Mouse (Mus musculus): ENCODE data around the gene Csrnp1. TPM values are rescaled to one million over a fixed set of nuclear protein-coding genes. Genes with fewer than 3 reads are reported as not detected.

Csrnp1 gene
- total and polyA plus RNA-seq, 2 experiments = 9.2 to 9.7 TPM

DNA sequence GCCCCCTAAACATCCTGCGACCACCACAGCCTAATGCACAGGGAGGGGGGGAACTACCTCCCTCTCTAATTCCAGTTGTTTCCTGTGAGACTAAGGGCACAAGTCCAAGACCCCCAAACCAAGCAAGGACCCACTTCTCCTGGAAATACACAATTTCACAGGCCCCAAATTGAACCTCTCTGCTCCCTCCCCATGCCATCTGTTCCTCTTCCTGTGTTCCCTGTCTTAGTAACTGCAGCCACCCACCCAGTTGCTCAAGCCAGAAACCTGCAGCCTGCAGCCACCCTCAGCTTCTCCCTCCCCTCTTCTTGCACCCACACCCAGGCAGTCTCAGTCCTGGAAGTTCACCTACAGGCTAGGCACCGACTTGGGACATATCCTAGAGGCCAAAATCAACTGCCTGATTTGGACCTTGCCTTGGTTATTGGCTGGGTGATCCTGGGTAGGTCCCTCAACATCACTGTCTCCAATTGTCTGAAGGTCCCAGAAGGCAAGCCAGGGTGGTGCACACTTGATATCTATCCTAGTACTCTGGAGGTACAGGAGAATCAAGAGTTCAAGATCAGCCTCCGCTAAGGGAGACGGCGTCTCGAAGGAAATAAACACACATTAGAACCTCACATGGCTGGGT is 5.5 kb downstream of the Csrnp1 start:
- peaks cover 60% of the 10 kb centered on the region for H3K79me2 ChIP-seq (ENCODE audit: control insufficient read depth, insufficient read depth, low read length)
- peak; percentile 56 for DNase-seq (ENCODE audit: extremely low read depth, low read depth, low spot score)
- H3K27me3 ChIP-seq (ENCODE audit: control insufficient read depth, insufficient read depth, low read length) = no peaks in the 10 kb centered on the region
- WGBS = 67% methylated on average over 6 of the region's 6 CpGs
- H3K36me3 ChIP-seq (ENCODE audit: control insufficient read depth, insufficient read depth, low read length) = peaks cover 14% of the 10 kb centered on the region
- peak overlapping the region; percentile 21; the same call in 1 of the 2 replicates for H3K9ac ChIP-seq (ENCODE audit: low read depth, low read length)
- H3K4me3 ChIP-seq (ENCODE audit: insufficient read depth, low read depth, low read length) = no peak overlapping the region
- H3K4me1 ChIP-seq (ENCODE audit: control insufficient read depth, insufficient read depth, low read length) = peaks cover 33% of the 10 kb centered on the region
- TF ChIP-seq CTCF (IDR thresholded peaks at IDR 0.05; ENCODE audit: low read depth, low read length) (no peak), POLR2A (IDR thresholded peaks at IDR 0.05; ENCODE audit: extremely low read depth, insufficient read depth, low read length) (no peak)
- H3K27ac ChIP-seq (replicated peaks; ENCODE audit: insufficient read depth, low read depth, low read length) = 0 out of 2 replicates have a peak overlapping the region, but pooled peaks have one; percentile 6

- Histone ChIP-seq H3K36me3 (ENCODE audit: control insufficient read depth, insufficient read depth, low read length) (peaks cover 16% of the 10 kb centered on the region), H3K4me3 (ENCODE audit: insufficient read depth, low read depth, low read length) (no peak overlapping the region), H3K4me1 (ENCODE audit: control insufficient read depth, insufficient read depth, low read length) (peaks cover 33% of the 10 kb centered on the region), H3K27ac (replicated peaks; ENCODE audit: insufficient read depth, low read depth, low read length) (no peak overlapping the region), H3K27me3 (ENCODE audit: control insufficient read depth, insufficient read depth, low read length) (no peaks in the 10 kb centered on the region), H3K9ac (ENCODE audit: low read depth, low read length) (no peak overlapping the region), H3K79me2 (ENCODE audit: control insufficient read depth, insufficient read depth, low read length) (peaks cover 57% of the 10 kb centered on the region)
- no peak for DNase-seq (ENCODE audit: extremely low read depth, low read depth, low spot score)
- no peak for TF ChIP-seq POLR2A (IDR thresholded peaks at IDR 0.05; ENCODE audit: extremely low read depth, insufficient read depth, low read length)
- 55% methylated on average over 9 of the region's 9 CpGs for WGBS
These were observed 6.2 kb downstream of the Csrnp1 start for GRCm38 (mm10) chr9:119978151-119978810.

DNA sequence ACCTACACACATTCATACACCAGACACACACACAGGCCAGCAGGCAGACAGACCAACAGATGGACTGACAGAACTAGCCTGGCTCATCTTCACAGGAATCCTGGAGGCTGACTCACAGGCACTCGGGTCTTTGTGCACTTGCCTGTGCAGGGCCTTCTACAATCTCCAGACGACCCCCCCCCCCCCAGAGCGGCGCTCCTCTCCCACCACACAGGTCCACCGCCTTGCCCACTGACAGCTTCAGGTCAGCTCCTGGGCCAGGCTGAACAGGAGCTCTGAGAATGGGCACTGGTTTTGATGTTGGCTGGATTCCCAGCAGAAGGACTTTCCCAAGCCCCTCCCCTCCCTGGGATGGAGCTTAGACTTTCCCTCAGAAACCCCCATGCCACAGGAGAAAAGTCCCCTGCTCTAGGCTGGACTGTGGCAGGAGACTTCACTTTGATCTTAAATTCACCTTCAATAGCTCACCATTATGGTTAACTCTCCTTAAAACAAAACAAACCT is 6.8 kb downstream of the Csrnp1 start:
- WGBS = 23% methylated on average over 5 of the region's 5 CpGs
- peak; percentile 46 for DNase-seq (ENCODE audit: extremely low read depth, low read depth, low spot score)
- Histone ChIP-seq H3K27me3 (ENCODE audit: control insufficient read depth, insufficient read depth, low read length) (no peaks in the 10 kb centered on the region), H3K4me1 (ENCODE audit: control insufficient read depth, insufficient read depth, low read length) (peaks cover 33% of the 10 kb centered on the region), H3K9ac (ENCODE audit: low read depth, low read length) (no peak overlapping the region), H3K79me2 (ENCODE audit: control insufficient read depth, insufficient read depth, low read length) (peaks cover 50% of the 10 kb centered on the region), H3K36me3 (ENCODE audit: control insufficient read depth, insufficient read depth, low read length) (peaks cover 16% of the 10 kb centered on the region), H3K4me3 (ENCODE audit: insufficient read depth, low read depth, low read length) (no peak overlapping the region), H3K27ac (replicated peaks; ENCODE audit: insufficient read depth, low read depth, low read length) (peak overlapping the region; percentile 32; the same call in 1 of the 2 replicates)
- TF ChIP-seq POLR2A (IDR thresholded peaks at IDR 0.05; ENCODE audit: extremely low read depth, insufficient read depth, low read length) (no peak), CTCF (IDR thresholded peaks at IDR 0.05; ENCODE audit: low read depth, low read length) (no peak)

- no peak overlapping the region for H3K4me3 ChIP-seq (ENCODE audit: insufficient read depth, low read depth, low read length)
These were observed 7.5 kb downstream of the Csrnp1 start for GRCm38 (mm10) chr9:119976704-119977556.

DNA sequence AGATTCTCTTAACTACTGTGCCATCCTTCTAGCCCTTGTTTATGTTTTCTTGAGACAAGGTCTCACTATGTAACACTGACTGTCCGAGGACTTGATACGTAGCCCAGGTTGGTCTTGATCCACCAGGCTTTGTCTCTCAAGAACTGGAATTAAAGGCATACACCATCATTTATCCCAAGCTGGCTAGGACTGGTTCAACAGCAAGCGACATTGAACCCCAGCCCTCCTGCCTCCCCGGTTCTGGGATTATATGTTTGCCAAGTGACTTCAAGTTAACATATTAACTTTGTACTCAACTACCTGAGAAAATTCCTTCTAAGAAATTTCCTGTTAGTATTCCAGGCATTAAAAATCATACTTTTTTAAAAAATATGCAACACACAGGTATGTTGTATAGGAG is 9.2 kb downstream of the Csrnp1 start:
- WGBS = 59% methylated on average over 4 of the region's 4 CpGs
- Histone ChIP-seq H3K79me2 (ENCODE audit: control insufficient read depth, insufficient read depth, low read length) (peaks cover 31% of the 10 kb centered on the region), H3K4me1 (ENCODE audit: control insufficient read depth, insufficient read depth, low read length) (peaks cover 34% of the 10 kb centered on the region), H3K27me3 (ENCODE audit: control insufficient read depth, insufficient read depth, low read length) (no peaks in the 10 kb centered on the region), H3K9ac (ENCODE audit: low read depth, low read length) (no peak overlapping the region), H3K27ac (replicated peaks; ENCODE audit: insufficient read depth, low read depth, low read length) (no peak overlapping the region), H3K4me3 (ENCODE audit: insufficient read depth, low read depth, low read length) (no peak overlapping the region), H3K36me3 (ENCODE audit: control insufficient read depth, insufficient read depth, low read length) (peaks cover 25% of the 10 kb centered on the region)
- DNase-seq (ENCODE audit: extremely low read depth, low read depth, low spot score) = no peak
- TF ChIP-seq CTCF (IDR thresholded peaks at IDR 0.05; ENCODE audit: low read depth, low read length) = no peak
- TF ChIP-seq POLR2A (IDR thresholded peaks at IDR 0.05; ENCODE audit: extremely low read depth, insufficient read depth, low read length) = no peak

More at GRCm38 (mm10) chr9:119976704-119977556, 7.5 kb downstream of the Csrnp1 start:
- 62% methylated on average over 17 of the region's 17 CpGs for WGBS
- H3K27ac ChIP-seq (replicated peaks; ENCODE audit: insufficient read depth, low read depth, low read length) = peak overlapping the region; percentile 32; the same call in 1 of the 2 replicates
- peaks cover 21% of the 10 kb centered on the region for H3K36me3 ChIP-seq (ENCODE audit: control insufficient read depth, insufficient read depth, low read length)
- no peaks in the 10 kb centered on the region for H3K27me3 ChIP-seq (ENCODE audit: control insufficient read depth, insufficient read depth, low read length)
- TF ChIP-seq CTCF (IDR thresholded peaks at IDR 0.05; ENCODE audit: low read depth, low read length) (no peak), POLR2A (IDR thresholded peaks at IDR 0.05; ENCODE audit: extremely low read depth, insufficient read depth, low read length) (no peak)
- H3K79me2 ChIP-seq (ENCODE audit: control insufficient read depth, insufficient read depth, low read length) = peaks cover 46% of the 10 kb centered on the region
- no peak overlapping the region; the same call in 1 of the 2 replicates for H3K9ac ChIP-seq (ENCODE audit: low read depth, low read length)
- no peak for DNase-seq (ENCODE audit: extremely low read depth, low read depth, low spot score)
- peaks cover 36% of the 10 kb centered on the region for H3K4me1 ChIP-seq (ENCODE audit: control insufficient read depth, insufficient read depth, low read length)

All from liver, adult 2 months (tissue).